Mouse (Mus musculus) adrenal gland (tissue): ENCODE results near the gene Terb1.

Source experiments
- intact Hi-C: fragments of 180-260 bp; cut with DNase I; formaldehyde crosslinking; loops from one replicate; pipeline ENCODE4 v1.15.1; 2025

The Terb1 gene

GRCm38 (mm10) chr8:104413770-104414169 lies 95.9 kb downstream of the Terb1 start:
- intact Hi-C loops: no loop called here

DNA sequence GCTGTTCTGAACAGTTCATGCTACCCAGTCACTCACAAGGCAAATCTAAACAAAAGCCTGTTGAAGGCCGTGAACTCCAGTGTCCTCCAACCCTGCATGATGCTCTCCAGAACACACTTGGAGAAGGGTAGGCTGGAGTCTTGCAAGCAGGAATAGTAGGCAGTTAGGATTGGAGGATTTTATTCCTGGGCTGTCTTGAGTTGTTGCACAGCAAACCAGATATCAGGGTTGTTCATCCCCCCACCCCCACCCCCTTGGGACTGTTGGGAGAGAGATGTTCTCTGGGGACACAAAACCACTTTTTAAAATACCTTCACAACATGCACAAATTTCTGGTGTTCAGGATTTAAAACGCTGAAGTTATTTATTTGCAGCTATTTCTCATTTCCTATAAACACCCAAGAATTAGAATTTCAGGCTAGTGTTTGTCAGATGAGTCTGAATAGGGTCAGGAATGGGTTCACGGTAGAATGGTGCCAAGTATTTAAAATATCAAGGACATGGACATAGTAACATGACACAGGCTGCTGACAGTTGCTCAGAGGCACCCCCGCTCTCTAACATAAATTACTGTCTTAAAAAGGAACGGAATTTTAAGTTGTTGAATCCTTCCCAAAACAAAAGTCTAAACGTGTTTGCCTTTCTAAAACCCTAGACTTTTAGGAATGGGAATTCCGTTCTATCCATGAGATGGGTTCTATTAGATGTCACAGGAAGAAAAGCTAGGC lies 96.7 kb downstream of the Terb1 start:
- intact Hi-C loops: no loop called here

DNA sequence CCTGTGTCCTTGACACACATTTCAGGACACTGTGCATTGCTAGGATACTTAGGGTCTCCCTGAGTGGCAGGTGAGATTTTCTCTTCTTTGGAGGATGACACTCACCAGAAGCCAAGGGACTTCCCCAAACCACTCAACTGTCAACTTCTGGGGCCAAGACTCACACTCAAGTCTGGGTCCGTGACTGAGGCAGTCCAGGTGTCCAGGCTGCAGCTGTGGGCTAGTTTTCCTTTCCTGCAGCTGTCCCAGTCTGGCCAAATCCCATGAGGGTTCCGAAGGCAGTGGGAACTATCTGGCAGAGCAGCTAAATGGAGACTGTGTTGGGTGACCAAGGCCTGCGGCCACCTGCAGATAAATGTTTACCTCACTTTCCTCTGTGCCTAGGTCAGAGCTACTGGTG lies 97.7 kb downstream of the Terb1 start:
- intact Hi-C loops: no loop called here

DNA sequence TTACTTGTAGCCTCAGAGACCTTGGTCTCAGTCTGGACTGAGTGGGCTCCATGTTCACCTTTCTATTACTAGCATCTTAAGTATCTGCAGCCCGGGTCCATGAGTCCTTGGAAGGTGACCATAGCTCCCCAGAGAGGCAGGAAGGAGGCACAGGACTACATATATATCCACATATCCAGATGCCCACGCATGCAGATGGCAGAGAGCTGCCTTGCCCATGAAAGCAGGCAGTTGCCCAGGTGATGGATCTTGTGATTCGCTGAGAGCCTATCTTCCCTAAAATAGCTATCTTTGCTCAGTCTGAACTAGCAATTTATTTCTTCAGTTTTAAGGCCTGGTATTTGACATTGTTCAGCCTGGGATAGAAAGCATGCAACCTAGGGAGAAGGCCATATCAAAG lies 98.2 kb downstream of the Terb1 start:
- intact Hi-C loops: no loop called here

DNA sequence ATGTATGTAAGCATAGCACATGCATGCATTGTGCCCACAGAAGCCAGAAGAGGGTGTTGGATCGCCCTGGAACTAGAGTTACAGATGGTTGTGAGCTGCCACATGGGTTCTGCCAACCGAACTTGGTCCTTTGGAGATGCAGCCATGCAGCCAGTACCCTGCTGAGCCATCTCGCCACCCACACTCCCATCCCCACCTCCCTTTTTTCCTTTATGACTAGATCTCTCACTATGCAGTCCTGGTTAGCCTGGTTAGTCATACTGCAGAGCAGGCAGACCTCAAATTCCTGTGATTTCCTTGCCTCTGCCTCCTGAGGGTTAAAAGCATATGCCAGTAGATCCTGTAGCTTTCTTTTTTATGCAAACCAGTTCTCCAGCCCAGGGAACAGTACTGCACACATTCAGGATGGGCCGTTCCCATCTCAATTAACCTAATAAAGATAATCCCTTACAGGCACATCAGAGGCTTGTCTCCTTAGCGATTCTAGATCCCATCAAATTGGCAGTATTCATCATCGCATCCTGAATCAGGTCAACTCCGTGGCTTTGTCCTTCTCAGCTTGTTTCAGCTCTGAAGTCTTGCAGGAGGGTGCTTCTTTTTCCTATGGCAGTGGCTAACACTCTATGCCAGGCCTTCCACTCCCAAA lies 99.0 kb downstream of the Terb1 start:
- intact Hi-C loops: no loop called here

DNA sequence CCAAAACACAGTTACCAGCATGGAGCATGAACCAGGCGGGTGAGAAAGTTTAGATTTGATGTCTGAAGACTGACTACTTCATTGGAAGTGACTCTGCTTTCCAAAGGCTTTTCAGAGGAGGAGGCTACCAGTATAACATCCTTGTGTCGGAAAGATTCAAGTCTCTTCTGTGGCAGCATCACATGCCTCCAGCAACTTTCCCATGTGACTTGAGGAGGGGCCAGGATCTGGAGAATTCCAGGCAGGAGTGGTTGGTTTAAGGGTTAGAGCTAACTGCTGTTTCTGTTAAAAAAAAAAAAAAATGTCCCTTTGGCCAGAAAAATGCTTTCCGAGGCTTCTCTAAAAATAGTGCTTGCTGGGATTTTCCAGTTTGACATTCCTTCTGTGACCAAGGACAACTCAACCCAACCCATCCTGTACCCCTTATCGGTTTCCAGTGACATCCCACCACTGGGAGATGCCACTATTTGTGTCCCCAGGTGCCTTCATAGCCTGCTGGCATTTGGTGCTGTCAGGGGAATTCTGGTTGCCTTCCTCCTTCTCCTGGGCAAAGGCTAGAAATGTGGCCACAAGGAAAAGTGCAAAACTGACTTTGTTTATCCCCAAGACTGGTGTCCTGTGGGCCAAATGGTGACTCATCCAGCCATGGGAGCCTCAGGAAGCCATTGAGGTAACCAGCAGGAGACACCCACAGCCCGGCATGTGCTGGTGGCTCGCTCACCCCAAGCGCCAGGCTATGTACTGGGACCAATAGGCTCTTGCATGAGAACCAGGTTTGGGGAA lies 101.2 kb downstream of the Terb1 start:
- intact Hi-C loops: no loop called here

GRCm38 (mm10) chr8:104406340-104407128 lies 103.2 kb downstream of the Terb1 start:
- intact Hi-C loops: no loop called here

DNA sequence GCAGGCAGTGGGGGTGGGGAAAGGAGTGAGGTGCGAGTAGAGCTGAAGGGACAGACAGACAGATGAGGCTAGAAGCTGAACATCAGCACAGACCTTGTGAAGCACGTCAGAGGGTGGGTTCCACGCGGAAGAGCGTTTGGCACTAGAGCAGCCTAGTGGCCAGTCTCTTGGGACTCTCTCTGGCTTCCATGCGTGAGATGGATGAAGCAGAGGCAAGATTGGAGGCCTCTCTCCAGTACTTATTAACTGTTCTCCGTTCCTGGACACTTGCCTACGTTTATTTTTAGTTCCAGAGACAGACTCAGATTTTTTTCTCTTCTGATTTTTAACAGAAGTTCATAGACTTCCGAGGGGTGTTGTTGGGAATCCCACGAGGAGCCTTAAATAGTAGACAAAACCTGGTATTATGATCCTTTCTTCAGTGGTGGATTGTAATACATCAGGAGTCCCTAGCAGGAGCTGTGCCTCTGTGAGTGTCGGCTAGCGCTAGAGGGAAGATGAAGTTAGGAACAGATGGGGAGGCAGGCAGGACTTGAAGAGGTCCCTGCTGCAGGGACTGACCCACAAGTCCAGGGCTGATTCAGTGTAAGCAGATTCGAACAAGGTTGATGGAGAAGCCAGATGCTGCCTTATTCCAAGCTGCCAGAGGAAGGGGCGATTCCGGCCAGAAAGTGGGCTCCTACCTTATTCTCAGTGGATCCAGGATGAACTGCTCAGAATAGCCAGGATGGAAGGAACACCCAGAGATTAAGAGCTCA lies 104.1 kb downstream of the Terb1 start:
- intact Hi-C loops: no loop called here

- intact Hi-C loops: no loop called here
Measured at GRCm38 (mm10) chr8:104403596-104403995, 106.1 kb downstream of the Terb1 start.
